Mouse (Mus musculus) c-Kit-negative CD71-positive TER-119-positive erythroid progenitor cells, embryonic 14.5 days (primary cell): ENCODE results near the gene Afap1.

ENCODE experiments used
- DNase-seq: peaks from one replicate; pipeline ENCODE4 v3.0.0-alpha.2; 2013; ENCODE audit warnings: low read depth, low spot score

Gene Afap1

DNA sequence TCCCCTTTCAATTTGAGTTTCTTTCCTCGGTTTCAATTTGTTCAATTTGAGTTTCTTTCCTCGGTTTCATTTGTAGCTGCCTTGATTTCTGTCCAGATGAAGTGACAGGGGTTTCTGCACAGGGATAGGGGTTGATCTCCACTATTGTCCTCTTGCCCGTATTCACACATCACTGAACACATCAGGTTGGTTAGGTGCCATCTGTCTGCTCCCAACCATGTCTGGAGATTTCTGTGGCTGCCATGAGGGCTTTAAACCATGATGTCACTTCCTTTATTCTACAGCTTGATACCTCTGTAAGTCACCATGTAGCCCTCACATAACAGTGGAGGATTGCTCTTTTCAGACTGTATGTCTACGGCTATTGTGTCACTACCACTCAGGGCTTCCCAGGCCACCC lies 4.0 kb downstream of the Afap1 start:
- no peak for DNase-seq

DNA sequence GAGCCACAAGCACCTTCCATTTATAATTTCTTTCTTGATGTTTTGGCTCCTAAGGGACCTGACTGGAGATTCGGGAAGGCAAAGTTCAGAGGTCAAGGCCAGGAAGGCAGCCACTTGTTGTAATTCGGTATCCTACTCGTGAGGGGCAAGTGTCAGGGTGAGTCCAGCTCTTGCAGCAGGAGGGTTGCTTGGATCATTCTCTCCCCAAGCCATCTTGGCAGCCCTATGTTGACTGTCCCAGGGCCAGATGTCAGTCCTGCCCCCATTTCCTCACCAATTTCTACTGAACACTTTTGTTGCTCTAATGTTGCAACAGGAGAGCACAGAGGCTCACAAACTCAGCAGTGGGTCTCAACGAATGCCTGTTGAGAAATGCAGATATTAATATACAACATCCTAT lies 5.0 kb downstream of the Afap1 start:
- no peak for DNase-seq

DNA sequence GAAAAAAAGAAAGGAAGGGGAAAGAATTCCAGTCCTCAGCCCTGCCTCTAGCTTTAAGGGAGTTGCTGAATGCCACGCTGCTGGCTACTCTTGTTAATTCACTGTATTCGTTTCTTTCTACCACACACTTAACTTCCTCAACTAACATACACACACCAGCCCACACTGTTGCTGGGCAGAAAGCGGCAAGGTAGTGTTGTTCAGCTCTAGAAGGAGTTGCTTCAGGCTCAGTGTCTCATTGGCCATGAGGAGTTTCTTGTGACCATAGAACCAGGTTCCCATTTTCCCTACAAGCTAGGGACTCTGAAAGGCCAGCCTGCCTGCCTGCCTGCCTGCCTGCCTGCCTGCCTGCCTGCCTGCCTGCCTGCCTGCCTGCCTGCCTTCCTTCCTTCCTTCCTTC lies 5.9 kb downstream of the Afap1 start:
- DNase-seq = no peak

DNA sequence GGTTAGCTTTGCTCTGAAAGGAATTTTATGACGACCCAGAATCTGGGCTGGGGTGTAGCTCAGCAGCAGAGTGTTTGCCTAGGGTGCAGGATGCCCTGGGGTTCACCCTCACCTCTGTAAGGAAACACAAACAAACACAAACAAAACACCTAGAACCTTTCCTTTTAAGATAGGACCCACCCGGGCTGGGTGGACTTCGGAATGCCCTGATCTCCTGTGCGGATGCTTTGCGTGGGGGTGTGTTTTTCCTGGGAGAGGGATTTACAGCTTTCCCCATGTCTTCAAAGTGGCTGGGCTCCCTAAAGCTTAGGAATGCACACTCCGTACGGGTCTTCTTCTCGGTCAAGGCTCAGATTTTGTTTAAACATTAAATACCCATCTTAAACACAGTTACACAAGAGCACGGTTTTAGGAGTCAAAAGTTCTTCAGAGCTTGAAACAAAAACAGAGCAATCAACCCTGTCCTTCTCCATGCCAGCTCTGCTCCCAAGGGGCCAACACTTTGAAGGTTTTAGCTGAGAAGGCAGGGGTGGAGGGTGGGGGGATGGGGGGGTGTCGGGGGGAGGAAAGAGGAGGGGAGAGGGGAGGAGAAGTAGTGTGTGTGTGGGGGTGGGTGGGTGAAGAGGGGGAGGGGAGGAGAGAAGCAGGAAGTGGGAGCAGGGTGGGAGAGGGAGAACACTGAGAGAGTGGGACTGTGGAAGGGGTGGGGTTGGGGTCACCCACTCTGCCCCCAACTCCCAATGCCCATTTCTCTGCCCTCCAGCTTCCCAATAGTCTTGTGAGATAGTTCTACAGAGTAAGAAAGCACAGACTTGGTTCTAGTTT lies 7.5 kb downstream of the Afap1 start:
- DNase-seq = no peak

DNA sequence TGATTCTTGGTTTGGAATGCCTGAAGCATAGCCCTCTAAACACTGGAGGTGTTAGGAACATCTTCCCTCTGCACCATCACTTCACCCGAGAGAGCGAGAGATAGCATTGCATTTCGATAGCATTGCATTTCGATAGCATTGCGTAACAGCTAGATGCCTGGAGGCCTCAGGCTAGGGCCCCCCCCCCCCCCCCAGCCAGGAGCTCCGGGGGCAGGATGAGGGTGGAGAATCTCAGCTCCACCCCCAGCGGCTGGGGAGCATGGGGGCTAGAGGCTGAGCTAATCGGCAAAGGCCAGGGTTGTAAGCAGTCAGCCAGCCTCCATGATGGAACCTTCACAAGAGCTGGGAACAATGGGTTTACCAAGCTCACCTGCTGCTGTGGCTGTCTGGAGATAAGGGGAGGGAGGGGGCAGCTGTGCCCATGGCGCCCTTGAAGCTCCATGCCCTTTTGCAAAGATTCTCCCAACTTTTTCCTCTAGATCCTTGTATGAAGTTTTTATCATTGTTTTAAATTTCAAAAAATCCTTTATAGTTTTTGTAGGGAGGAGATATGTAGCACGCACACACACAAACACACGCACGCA lies 8.2 kb downstream of the Afap1 start:
- no peak for DNase-seq

DNA sequence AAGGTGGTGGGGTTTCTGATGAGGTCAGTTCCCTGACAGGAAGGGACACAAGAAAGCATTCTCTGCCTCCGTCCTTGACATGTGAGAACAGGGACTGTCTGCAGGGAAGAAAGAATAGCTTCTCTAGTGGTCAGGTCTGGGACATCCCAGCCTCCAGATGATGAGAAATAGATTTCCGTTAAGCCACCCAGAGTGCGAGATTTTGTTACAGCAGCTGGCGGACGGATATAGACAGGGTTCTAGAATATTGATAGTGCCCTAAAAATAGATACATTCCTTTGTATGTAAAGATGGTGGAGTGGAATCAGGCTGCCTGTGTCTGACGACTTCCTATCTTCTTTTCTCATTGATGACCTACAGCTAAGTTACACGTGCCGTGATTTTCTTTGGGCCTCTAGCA lies 10.3 kb downstream of the Afap1 start:
- DNase-seq = no peak

DNA sequence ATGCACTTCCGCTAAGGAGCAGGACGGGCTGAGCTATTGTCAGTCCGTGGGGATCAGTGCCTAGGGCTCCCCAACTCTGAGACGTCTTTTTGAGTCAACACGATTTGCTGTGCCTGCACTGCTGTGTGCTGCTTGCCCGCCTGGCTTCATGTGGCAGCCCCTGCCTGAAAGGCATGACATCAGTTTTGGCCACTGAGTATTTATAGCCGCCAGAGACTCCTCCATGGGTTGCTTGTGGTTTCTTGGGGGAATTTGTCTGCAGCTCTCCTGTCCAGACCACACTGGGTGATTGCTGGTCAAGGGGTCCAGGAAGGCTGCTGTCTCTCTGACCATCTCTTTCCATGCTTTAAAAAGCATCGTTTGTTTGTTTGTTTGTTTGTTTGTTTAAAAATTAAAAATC lies 12.2 kb downstream of the Afap1 start:
- DNase-seq = no peak

DNA sequence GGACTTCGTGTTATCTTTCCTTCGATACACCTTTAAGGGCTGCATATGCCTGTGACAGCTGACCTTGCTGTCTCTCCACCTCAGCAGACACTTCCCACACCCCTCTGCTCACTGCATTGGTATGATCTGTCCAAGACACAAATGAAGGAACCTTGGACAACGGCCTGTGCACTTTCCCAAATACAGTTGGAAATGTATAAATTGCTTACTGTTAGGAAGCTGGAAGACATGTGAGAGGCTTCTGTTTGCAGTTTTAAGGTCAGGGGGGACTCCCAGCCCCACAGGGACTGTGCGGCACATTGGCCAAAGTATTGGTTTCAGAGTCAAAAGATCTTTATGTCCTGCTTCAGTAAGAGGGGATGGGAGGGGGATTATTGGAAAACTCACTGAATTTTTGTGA lies 14.0 kb downstream of the Afap1 start:
- no peak for DNase-seq

DNA sequence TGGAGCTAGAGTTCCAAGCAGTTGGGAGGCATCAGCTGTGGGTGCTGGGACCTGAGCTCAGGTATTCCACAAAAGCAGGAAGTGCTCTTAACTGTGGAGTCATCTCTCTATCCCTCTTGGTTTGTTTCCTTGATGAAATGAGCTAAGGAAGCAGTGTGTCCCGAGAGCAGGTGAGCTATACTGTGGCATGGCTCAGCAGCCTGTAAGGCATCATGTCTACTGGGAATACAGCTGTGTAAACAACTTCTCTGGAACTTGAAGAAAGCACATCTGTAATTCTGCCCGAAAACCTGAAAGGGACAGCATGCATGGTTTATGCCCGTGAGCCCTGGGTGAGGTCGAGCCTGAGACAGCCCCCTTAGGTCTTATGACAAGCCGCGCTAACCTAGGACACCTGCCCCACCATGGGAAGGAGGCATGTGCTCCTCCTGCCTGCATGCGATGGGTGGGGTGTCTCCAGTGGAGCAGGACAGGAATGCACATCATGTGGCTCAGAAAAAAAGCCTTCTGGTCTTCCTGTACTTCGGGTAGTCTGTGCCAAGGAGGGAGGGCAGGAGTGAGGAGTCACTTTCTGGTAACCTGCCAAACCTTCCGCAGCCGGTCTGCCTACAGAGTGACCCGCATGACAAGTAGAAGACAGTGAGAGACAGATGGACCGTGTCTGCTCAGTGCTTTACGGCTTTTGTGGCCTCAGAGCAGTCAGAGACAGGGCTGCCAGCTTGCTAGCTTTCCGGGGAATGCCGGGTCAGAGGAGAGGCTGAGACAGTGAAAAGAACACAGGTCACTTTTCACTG lies 14.7 kb downstream of the Afap1 start:
- no peak for DNase-seq

DNA sequence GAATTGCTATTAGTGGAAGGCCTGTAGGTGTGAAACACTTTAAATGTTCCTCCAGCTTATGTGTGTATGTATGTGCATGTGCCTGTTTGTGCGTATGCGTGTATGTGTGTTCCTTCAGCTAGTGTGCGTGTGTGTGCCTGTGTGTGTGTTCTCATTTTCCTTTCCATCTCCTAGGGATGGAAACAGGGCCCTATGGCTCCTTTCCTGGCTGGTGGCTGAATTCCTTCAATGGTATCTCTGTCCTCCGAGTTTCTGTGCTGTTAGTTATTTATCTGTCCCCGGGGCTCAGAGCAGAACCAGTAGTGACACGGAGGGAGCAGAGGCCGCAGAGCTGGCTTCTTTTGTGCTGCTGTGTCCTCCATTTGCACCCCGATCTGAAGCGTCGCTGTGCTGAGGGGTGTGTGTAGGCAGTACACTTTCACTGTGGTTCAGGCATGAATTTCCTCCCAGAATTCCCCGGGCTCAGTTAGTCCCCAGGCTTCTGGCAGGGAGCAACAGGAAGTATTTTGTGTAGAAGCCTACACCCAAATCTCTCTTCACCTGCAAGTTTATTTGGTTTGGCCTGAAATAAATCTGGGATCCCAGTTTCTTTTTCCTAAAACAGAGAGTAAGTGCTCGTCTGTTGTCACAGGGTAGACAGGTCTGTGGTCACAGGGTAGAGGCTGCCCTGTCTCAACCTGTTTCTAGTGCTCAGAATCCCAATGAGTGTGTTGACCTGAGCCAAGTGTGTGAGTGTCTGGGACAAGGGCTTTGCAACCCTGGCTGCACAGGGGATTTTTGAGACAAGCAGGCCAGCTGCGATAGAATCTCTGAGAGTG lies 15.7 kb downstream of the Afap1 start:
- DNase-seq = no peak

DNA sequence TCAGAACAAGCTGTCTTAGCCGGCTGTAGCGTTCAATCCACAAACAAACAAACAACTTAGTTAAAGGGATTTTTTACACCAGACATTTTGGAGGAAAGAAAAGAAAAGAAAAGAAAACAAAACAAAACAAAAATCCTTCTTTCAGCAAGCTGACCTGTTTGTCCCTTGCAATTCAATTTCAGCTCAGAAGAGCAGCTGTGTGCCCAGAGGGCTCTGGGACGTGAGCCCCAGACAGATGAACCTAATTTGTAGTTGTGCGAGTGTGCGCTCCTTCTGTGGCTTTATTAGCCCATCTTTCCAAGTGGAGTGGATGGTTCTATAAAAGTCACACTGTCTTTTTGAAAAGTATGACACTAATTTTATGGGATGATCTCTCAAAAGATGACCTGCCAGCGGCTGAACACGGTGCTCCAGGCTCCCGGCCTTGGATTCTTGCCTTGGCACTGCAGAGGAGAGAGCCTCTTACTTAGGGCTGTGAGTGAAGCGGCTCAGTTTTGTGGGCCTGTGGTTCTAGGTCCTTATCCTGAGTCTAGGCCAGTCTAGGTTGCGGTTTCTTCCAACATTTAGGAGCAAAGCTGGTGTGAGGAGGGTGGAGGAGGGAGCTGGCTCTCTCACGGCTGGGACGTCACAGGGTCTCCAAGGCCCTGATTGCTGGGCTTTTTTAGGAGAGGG lies 22.6 kb downstream of the Afap1 start:
- no peak for DNase-seq

DNA sequence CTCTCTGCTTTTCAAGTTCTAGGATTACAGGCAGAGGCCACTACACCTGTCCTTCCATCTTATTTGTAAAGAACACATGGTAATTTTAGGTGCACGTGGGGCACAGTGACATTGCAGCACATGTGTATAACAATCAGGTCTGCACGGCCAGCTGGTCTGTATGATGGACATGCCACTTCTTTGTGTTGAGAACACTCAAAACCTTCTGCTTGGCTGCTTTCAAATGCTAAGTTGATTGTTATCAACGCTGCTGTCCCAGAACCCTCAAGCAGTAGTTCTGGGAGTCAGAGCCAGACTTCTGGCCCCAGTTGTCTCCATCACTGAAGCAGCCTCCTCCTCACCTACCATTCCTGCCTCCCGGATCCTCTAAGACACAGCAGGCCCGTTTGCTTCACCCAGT lies 23.5 kb downstream of the Afap1 start:
- no peak for DNase-seq

DNA sequence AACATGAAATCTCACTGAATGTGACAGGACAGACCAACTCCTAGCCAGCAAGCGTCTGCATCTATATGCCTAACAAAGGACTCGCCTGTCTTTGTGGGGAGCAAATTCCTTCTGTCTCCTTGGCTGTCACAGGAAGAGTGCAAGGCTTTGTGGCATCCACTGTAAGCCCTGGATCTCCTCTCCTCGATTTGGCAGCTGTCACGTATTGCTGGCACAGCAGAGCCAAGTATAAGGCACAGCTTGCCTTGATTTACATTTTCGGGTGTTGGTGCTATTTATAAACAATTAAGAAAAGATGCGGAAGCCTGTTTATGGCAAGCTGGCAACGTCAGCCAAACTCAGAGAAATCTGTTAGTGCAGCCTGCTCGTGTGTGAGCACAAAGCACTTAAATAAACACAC lies 25.3 kb downstream of the Afap1 start:
- no peak for DNase-seq

DNA sequence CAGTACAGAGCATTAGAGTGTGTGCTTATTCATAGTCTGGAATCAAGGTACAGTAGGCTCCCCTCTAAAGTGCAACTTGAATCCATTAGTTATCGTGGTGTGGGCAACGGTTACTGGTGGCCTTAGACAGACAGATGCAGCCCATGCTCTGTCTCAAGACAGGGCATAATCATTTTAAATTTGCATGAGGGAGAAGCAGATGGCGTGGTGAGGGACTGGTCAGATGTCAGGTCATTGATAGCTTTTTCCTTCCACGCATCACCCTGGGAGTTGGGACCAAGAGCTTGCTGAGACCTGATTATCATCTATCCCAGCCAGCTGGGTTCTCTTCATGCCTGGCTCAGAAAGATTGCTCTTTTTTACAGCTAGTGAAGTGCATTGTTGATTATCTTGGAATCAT lies 27.0 kb downstream of the Afap1 start:
- no peak for DNase-seq

DNA sequence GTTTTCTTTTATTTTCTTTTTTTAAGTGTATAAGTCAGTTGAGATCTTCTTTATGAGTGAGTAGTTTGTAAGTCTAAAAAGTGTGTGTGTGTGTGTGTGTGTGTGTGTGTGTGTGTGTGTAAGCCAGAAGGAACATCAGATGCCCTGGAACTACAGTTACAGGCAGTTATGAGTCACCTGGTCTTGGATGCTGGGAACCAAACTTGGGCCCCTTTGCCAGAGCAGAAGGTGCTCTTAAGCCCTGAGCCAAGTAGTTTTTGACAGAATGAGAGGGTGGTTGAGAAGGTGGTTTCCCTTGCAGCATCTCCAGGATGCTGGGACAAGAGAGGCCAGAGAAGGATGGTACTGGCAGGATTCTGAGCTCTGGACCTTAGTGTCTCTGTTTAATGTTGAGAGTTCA lies 27.4 kb downstream of the Afap1 start:
- DNase-seq = no peak

DNA sequence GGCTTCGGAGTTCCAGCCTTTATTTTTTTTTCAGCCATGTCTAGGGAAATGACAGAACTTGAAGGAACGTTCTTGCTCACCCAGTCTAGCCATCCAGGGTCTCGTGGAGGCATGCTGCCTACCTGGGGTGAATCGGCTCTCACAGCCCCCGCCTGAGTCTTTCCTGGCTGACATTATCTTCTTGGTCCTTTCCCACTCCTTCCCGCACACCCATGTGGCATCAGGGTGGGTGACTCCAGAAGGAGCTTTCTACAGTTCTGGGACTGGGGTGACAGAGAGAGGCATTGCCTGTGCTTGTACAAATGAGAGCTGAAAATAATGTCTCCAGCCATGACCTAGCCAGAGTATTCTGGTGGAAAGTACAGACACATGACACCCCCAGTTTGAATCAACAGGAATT lies 28.0 kb downstream of the Afap1 start:
- no peak for DNase-seq

DNA sequence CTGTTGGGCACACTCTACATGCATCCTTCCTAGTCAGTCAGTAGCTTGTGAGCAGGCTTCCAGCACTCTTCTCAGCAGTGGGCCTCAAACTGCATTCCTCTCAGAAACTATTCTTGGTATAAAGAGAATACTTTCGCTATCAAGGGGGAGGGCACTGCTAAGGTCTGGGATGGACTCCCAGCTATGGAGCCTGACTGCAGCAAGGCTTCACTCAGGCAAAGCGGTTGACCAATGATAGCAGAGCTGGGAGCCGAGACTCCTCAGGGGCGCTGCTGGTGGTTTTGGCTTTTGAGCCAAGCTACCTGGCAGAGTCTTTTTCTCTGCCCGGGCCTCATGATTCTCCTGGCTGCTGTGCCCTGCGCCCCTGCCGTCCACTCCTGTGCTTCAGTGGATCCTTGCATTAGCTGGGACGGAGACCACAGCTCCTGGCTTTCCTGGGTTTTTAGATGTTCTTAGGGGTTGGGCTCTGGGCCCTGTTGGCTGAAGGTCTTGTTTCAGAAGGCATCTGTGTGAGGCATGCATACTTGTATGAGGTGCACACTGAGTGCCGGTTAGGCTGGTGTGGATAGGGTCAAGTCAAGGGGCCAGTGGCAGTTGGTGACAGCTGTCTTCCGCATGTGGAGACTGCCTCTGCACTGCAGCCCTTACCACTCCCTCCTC lies 28.6 kb downstream of the Afap1 start:
- DNase-seq = no peak

DNA sequence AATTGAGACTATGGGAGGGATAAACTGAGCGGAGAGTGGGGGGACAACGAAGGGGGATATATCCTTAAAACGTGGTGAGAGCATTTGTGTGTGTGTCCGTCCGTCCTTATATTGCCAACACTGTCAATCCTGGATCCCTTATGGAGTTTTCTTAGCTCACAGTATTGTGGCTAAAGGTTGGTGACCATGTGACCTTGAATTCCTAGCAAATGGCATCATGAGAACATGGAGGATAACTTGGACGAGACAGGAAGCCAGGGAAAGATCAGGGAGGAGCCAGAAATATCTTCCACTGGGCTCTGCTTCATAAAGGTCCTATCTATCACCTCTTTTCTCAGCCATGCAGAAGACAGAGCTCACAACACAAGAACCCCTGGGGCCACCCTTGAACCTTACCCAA lies 30.3 kb downstream of the Afap1 start:
- no peak for DNase-seq

DNA sequence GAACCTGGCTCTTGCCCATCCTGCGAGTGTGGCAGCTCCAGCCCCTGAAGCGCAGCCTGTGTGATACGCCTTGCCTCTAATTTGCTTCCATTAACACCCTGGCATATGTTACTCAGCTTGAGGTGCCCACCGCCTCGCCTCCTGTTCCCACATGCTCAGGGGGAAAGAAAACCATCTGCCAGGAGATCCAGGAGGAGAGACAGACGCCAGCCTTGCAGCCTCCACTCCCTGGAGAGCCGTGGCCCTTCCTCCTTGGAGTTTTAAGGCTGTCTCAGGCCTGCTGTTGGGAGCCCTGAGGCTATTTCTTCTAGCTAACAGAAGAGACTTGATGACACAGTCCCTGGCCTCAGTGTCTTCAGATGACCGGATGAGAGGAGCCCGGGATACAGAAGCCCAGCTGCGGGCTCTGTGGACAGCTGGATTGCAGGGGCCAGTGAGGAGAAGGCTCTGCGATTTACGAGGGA lies 32.1 kb downstream of the Afap1 start:
- no peak for DNase-seq

DNA sequence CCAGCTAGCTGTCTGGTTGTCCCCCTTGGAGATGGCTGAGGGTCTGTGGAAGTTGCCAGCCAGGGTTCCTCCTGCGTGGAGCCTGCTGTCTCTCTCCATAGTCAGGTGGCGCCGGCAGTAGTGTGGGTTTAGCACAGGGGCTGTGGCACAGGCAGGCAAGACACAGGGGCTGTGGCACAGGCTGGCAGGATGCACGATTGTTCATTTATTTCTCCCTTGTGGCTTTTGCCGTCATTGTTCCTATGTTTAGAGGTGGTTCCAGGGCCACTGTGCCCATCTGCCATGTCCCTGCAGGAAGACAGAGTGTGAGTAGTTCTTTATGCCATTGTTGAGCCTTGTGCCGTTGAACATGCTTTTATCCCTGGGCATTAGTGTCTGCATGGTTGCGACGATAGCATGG lies 33.4 kb downstream of the Afap1 start:
- no peak for DNase-seq

DNA sequence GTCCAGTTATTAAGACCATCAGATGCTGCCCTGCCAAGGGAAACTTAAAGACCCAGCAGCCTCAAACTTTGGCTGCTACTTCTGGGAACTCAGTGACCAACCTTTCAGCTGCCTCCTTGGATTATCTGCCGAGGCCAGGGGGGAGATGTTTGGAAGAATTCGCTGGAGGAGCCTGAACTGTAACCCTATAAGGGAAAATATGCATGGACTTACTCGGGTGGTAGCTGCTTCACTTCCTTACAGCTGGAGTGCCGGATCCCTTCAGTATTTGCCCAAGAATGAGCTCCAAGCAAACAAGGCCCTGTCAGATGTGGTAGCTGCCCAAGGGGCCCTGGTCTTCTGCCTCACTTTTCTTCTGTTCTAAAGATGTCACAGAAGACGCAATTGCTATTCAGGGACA lies 38.2 kb downstream of the Afap1 start:
- no peak for DNase-seq
